Mouse (Mus musculus): ENCODE results near the gene Tmem161a.

DNA sequence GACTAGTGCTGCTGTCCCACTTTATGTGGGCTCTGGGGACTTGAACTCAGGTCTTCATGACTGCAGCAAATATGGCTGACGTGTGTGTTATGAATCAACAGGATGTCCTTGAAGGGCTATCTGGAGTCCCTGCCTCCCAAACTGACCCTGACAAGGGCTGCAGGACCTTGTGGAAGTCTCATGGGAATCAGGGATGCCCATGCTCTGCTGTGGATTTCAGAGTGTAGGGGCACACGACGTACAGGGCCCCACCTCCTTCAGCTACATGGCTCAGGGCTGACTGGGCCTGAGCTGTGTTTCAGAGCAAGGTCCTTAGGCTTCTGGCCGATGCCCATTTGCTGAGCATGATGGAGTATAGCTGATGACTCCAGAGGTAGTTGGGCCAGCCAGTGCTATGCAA, 11.0 kb downstream of the Tmem161a start:
- no peak for TF ChIP-seq CTCF (IDR thresholded peaks at IDR 0.05; ENCODE audit: extremely low read depth, insufficient read depth, low read length)
- TF ChIP-seq POLR2A (IDR thresholded peaks at IDR 0.05; ENCODE audit: extremely low read depth, insufficient read depth, low read length): no peak

Measured in cortical plate, adult 2 months (tissue).